Comparison of ENCODE assay signal across 9 mouse cellular contexts in the genomic region with DNA sequence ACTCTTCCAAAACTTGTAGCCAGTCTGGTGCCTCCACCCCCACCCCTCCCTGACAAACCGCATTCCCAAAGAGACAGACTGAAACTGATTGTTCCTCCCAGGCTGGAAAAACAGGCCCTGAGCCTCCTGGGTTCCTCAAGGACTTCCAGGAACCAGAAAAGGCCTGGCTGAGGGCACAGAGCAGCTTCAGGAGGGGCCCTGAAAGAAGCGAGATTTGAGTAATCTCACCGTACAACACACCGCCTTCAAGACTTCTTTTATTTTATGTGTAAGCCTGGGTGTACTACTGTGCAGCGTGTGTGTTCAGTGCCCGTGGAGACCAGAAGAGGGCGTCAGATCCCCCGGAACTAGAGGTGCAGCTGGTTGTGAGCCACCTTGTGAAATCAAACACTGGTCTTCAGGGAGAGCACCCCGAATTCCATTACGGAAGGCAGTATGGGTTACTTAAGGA.
DNase-seq lines count a peak whose midpoint lies in the region; ATAC-seq and TF ChIP-seq lines count a peak whose summit lies in the region.
"Had no signal": no experiment of that assay in that cellular context is flagged by ENCODE, and none has a peak within 500 bp of the region (broad histone marks: within the 10 kb centered on the region; RNA-seq: fewer than 3 reads in every experiment).

No protein-coding gene starts in this region.

- H3K4me3 ChIP-seq in kidney, adult 2 months (ENCODE audit: insufficient read depth, low read depth, low read length): no peak overlapping the region
- no peak overlapping the region for H3K4me3 ChIP-seq in midbrain, embryonic 13.5 days (replicated peaks)

- no peak for ATAC-seq in midbrain, embryonic 13.5 days

- no peaks in the 10 kb centered on the region for H3K27me3 ChIP-seq in kidney, adult 2 months (replicated peaks; ENCODE audit: control insufficient read depth, insufficient read depth, low read length)
- H3K27me3 ChIP-seq in midbrain, embryonic 13.5 days: no peaks in the 10 kb centered on the region

- H3K4me2 ChIP-seq in midbrain, embryonic 13.5 days (replicated peaks): no peak overlapping the region

- peaks cover 4% of the 10 kb centered on the region; the same call in 1 of the 2 replicates for H3K4me1 ChIP-seq in kidney, adult 2 months (ENCODE audit: control insufficient read depth, insufficient read depth, low read length)
- peaks cover 25% of the 10 kb centered on the region for H3K4me1 ChIP-seq in midbrain, embryonic 13.5 days (replicated peaks)

- H3K9ac ChIP-seq in midbrain, embryonic 13.5 days (replicated peaks): no peak overlapping the region

- TF ChIP-seq POLR2A in kidney, adult 2 months (IDR thresholded peaks at IDR 0.05; ENCODE audit: low read depth, low read length): no peak

- no peaks in the 10 kb centered on the region for H3K36me3 ChIP-seq in kidney, adult 2 months (ENCODE audit: control insufficient read depth, insufficient read depth, low read length)
- H3K36me3 ChIP-seq in midbrain, embryonic 13.5 days: no peaks in the 10 kb centered on the region
- H3K36me3 ChIP-seq: G1E had no signal

- peak overlapping the region; percentile 46 for H3K27ac ChIP-seq in kidney, adult 2 months (ENCODE audit: insufficient read depth, low read depth, low read length)
- peak overlapping the region; percentile 77 for H3K27ac ChIP-seq in midbrain, embryonic 13.5 days

- peak; percentile 40 for TF ChIP-seq CTCF in kidney, adult 2 months (conservative IDR thresholded peaks at IDR 0.05; ENCODE audit: insufficient read depth, insufficient read length, low read depth, low read length)

- H3K9me3 ChIP-seq in midbrain, embryonic 13.5 days: no peaks in the 10 kb centered on the region
- H3K9me3 ChIP-seq: G1E had no signal

- DNase-seq in kidney, adult 2 months: peak; percentile 32
- no peak for DNase-seq in kidney, adult 8-10 months
- peak; percentile 56 for DNase-seq in embryo, embryonic 10.5 days (ENCODE audit: low spot score)
- DNase-seq in kidney, postnatal 10 days: peak; percentile 62
- no peak for DNase-seq in layer of hippocampus, postnatal 10 days (ENCODE audit: low spot score in 2 of 2)
- DNase-seq in adrenal gland, postnatal 10 days: no peak
- DNase-seq in right cerebral cortex, postnatal 36 days (ENCODE audit: low spot score in 2 of 2): no peak

- 82% methylated on average over 10 of the region's 10 CpGs for WGBS in kidney, adult 2 months
- 78% methylated on average over 10 of the region's 10 CpGs for WGBS in midbrain, embryonic 13.5 days

Comparison
In these comparisons a context has a peak if more than half of its experiments do, and no peak if none do; other contexts are left out.
1. DNase-seq: peak in kidney, adult 2 months (single experiment), embryo, embryonic 10.5 days (single experiment) and kidney, postnatal 10 days (single experiment); none in kidney, adult 8-10 months (0 of 2), layer of hippocampus, postnatal 10 days (0 of 2), adrenal gland, postnatal 10 days (single experiment) and right cerebral cortex, postnatal 36 days (0 of 2).